Mouse (Mus musculus): ENCODE results near the gene Rpl41.
"Not testable (repeated sequence)": the region's sequence is repeated elsewhere in the genome, so short reads cannot be mapped to it uniquely, and the experiment has no call there.

The Rpl41 gene

DNA sequence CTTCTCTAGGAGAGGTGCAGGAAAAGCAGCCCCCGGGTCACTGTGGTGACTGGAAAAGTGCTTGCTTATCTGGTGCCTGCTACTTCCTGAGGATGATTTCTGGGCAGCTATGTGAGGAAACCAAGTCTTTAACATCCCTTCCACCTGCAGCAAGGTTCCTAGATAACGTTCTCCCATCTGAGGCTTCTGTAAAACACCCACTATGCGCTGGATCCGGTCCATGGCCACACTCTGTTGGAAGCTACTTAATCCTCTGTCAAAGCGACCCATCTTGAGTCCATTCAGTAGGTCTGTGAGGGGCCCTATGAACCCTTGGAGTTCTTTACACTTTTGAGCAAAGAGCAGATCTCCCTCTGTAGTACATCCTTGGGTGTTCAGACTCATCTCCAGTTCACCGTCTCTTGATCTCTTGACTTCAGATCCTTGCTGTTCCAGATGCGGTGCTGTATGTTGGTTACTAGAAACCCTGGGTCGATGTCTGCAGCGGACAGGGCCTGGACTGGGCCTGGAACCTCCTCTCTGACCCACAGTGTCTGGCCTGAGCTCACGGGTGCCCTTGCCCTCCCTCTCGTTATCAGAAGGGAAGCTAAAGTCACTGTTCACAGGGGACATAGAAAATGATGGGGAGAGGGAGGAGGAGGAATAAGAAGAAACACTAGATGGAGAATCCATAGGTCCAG is 1.2 kb upstream of the Rpl41 start:
- not testable (repeated sequence) for DNase-seq

DNA sequence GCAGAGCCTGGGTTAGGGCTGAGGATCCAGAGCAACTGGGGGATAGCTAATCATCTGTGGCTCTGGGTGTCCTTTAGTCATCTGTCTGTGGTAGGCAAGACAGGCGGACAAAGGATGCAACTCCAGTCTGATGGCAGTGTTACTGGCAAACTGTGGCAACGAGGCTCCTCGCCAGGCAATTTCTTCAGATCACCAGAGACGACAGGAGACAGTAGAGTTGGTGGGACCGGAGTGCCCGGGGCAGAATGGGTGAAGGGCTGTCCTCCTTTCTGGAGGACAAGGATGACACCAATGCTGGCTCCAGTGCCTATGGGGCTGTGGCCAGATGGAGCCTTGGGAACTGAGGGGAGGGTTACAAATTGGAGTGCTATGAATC is 565 bp upstream of the Rpl41 start:
- DNase-seq, result not testable (repeated sequence)

DNA sequence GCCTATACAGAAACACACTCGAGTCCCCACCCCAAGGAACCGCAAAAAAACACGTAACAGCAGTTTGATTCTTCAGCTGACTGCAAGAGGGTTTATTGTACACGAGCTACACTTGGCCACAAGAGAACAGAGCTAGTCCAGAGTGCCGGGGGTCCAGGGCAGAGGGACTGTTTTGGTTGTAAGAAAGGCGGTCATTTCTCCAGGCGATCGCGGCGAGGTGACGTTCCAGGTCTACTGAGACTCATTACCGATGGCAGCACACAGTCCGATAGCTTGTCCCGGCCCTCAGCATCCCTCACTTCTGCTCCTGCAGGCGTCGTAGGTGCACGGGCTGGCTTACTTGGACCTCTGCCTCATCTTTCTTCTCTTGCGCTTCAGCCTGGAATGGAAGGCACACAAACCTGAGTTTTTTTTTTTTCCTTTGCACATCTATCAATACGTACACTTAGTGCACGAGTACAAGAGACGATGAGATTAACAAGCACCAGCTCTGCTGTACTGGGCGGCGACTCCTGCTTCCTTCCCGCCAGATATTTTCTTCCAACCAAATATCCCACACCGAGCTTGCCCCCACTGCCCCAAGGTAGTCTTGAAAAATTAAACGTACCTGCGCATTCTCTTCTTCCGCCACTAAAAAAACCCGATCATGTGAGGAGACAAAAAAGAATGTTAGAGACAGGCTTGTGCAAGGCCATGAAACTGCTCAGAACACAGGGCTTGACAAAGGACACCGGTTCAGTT is 884 bp downstream of the Rpl41 start:
- not testable (repeated sequence) for DNase-seq

DNA sequence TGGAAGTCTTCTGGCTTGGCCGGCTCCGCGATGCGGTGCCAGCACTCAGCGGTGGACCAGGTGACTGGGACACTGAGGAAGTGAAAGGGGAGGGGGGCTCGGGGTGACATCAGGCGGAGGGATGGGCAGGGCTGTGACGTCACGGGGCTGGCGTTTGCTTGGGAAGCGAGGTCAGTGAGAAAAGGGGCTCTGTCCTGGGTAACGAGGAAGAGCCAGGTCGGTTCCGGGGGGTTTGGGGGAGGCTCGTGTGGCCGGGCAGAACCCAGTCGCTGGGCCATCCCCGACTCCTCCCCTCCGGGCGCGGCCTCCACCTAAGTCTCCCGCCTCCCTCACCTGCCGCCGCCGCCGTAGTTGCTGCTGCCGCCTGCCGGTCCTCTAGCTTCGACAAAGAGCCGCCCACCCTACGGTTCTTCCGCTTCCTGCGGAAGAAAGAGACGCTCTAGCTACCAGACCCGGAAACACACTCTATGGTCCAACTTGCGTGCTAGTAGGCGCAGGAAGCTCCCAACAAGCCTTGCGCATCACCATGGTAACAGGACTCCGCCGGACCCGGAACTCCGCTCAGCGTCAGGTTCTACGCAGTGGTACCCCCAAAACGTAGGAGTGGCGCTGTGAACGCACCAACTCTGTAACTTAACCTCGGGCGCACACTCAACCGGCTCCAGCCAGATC is 1.6 kb downstream of the Rpl41 start, which contains the start of gene Zc3h10:
Gene Zc3h10, minus strand, starts transcription at position 414 of the 672 bp plus-strand sequence.
- DNase-seq, result peak; percentile 98

DNA sequence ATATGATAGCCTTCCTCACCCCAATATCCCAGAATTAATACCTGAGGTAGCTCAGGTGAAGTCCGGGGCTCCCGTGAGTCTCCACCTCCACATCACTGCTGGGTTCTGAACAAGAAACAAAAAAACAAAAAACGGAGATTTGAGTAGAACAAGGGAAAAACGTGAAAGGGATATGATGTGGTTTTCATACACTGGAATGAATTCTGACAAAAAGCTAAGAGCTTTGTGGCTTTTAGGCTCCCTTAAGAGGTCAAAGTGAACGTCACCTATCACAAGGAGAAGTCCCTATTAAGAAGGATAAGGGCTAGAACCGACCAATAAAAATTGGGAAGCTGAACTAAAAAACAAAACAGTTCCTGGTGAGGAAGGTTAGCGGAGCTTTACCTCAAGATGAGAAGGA is 2.3 kb downstream of the Rpl41 start:
- no peak for DNase-seq

DNA sequence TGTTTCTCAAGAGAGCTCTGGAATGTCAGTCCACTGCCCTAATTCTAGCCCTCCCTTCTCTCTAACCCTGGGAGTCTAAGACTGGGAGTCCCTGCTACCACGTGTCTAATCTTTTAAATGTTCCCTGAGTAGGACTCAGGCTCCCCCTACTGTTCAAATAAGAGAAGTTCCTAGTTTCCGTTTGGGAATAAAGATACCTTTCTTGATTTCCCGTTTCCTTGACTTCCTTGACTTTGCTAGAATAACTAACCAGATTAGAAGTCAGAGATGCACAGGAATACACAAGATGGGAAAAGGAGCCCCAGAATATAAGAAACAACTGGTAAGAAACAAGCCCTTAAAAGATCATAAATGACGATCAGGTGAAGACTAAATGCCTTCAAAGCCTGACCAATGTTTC is 2.7 kb downstream of the Rpl41 start:
- DNase-seq, result no peak

DNA sequence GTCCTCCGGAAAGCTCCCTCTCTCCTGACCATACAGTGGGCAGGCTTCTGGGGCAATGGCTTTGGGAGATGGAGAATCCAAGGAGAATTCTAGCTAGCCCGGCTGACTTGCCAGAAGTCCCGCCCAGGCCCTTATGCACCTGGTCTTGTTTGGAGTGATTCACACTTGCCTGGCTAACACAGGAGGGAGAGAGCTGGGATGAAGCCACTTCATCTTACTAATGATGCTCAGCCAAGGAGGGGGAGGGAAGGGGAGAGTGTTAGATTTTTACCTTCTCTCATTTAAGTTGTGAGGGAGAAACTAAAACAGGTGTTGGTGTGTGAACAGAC is 3.6 kb downstream of the Rpl41 start:
- no peak for DNase-seq

DNA sequence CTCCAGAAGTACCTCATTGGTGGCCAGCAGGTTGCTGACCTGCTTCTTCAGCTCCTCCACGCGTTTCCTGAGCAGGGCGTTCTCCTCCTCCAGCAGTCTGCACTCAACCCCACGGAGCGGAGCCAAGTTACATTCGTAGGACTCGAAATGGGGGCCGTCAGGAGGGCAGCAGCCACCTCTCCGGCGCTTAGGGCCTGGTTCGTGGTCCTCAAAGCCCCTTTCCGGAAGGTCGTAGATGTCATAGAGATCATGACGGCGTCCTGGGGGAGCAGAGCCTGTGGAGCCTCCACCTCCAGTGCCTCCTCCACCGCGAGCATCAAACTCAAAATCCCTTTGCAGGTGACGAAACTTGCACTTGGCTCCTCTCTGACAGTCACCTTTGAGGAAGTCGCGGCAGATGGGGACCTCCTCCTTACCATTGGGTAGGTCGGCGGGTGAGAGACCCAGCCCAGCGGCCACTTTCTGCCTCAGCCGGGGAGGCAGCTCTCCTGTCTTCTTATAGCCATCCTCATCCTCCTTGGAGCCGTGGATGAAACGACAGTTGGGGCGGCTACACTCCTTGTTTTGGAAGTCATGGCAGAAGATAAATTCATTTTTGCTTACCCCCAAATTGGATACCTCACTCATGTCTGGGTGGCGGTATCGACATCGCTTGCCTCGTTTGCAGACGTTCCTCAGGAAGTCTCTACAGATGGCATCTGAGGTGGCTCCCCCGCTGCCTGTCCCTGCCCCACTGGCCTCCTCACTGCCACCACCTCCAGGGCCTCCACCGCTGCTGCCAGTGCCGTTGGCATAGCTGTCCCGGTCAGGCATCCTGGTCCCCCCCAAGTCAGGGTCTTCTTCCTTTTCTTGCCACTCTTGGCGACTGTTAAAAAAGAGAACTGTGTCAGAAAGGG is 4.2 kb downstream of the Rpl41 start:
- no peak for DNase-seq

DNA sequence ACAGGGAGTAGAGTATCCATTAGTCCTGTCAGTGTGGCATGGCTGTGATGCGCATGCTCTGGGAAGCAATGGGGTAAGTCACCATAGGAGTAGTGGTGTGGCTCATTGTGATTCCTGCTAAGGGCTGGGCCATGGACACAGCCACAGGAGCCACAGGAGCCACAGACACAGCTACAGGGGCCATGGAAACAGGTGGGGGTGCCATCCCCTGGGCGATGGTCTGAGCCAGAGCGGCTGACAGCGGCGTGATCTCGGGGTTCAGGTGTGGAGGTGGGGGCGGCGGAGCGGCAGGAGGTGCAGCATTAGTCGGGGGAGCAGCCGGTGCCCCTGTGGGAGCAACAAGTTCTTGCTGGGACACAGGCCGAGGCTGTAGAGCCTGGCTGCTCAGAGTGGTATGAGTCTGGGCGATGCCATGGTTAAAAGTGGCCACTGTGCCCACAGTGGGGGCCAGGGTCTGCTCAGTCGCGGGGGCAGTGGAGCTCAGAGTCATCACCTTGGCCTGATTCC is 4.9 kb downstream of the Rpl41 start:
- no peak for DNase-seq

DNA sequence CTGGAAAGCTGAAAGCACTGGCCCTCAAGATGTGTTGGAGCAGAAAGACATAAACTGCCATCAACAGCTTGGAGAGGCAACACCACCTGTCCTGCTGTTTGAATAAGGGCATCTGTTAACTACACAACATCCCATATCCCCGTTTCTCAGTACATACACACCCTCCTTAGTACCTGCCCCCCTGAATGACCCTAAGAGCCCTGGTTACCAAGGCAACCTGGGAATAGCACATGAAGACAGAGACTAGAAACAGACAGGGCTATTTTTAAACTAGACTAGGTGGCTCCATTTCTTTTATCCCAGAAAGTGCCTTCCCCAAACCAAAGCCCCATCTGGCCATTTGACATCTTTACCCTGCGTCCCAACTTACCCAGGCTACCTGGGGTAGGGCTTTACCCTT is 6.0 kb downstream of the Rpl41 start:
- DNase-seq, result no peak

DNA sequence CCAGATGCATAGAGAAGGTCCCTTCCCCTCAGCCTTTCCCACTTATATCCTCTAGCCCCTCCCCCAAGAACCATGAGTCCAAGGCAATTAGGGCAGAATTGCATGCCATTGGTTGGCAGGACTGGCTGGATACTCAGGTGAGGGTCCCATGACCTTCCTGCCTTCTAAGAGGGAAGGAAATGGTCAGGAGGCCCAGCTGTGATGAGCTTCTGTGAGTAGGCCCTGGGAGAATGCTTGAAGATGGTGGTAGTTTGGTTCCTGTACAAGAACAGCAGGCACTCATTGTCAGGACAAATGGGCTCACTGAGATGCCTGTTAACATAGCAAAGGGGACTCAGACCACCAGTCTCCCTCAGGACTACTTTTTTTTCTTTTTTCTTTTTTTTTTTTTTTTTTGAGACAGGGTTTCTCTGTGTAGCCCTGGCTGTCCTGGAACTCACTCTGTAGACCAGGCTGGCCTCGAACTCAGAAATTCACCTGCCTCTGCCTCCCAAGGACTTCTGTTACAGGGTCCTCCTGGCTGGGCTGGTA is 10.7 kb downstream of the Rpl41 start:
- DNase-seq, result no peak

DNA sequence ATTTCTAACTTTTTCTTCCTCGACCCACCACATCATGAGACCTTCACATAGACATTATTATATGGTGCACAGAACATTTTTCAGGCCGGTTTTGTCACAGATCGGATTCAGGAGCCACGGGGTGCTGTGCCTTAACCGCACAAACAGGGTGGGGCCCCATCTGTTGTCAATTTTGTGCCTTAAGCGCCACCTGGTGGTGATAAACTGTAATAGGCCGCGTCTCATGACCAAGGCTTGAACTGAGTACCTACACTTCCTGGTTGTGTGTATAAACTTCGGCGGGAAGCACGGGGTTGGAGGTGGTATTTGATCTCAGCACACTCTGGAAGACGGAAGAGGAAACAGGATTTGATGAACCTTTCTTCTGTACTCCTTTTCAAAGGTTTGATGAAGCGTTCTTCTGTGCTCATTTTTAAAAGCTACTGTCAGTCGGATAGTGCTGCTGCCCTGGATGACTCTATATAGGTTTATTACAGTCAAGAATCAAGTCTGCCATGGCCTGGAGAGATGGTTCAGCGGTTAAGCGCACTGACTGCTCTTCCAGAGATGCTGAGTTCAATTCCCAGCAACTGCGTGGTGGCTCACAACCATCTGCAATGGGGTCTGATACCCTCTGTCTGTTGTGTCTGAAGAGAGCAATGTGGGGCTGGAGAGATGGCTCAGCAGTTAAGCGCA is 12.7 kb downstream of the Rpl41 start:
- peak; percentile 90 for DNase-seq

DNA sequence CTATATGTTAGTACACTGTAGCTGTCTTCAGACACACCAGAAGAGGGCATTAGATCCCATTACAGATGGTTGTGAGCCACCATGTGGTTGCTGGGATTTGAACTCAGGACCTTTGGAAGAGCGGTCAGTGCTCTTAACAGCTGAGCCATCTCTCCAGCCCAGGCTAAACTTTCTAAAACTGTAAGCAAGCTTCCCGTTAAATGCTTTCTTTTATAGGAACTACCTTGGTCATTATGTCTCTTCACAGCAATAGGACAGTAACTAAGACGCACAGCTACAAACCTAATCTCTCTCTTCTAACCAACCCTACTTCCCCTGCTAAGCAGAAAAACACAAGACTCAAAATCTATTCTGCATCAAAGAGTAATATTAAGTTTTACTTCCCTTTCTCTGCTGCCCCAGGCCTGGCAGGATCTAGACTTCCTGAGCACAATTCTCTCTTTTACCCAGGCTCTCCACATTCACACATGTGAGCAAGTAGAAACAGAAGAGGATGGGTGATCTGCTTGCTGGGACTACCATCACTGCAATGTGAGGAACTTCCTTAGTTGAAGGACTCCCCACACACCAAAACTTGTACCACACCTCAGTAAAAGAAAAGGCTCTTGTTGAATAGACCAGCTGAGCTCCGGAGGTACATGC is 13.4 kb downstream of the Rpl41 start:
- DNase-seq, result no peak

DNA sequence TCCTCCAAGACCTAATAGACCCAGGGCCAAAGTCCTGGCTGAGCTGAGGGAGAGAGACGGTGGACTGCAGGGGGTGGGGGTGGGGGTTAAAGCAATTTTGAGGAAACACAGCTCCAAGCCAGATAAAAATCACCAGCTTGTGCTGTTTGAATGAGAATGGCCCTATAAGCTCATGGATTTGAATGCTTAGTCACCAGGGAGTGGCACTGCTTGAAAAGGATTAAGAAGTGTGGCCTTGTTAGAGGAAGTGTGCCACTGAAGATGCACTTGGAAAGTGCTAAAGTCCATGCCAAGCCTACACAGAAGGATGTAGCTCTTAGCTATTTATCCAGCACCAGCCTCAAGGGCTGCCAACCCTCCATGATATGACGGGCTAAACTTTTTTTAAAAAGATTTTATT is 13.9 kb downstream of the Rpl41 start:
- no peak for DNase-seq

DNA sequence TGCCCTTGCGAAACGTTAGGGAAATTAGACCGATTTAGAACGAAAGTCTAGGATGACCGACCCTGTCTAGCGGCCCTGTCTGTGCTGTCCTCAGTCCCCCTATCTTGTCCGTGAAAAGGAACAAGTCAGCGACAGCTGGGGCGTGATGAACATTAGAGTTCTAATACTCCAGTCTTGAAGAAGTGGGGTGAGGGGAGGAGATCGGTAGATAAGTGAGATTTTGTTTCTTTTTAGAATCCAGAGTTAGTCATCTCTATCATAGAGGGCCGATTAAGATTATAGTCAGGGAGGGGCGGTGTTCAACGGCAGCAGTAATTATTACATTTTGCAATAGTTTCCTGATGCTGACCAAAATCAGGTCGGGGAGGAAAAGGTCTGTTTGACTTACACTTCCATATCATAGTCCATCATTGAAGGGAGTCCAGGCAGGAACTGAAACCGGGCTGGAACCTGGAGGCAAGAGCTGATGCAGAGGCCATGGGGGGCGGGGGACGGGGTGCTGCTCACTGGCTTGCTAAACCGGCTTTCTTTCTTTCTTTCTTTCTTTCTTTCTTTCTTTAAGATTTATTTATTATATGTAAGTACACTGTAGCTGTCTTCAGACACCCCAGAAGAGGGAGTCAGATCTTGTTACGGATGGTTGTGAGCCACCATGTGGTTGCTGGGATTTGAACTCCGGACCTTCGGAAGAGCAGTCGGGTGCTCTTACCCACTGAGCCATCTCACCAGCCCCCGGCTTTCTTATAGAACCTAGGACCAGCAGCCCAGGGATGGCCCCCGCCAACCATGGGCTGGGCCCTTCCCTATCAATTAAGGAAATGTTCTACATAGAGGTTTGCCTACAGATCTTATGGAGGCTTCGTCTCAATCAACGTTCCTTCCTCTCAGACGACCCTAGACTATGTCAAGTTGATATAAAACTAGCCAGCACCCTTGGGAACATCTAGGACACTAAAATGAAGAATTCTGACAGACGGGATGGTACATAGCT is 22.4 kb downstream of the Rpl41 start:
- DNase-seq, result no peak

DNA sequence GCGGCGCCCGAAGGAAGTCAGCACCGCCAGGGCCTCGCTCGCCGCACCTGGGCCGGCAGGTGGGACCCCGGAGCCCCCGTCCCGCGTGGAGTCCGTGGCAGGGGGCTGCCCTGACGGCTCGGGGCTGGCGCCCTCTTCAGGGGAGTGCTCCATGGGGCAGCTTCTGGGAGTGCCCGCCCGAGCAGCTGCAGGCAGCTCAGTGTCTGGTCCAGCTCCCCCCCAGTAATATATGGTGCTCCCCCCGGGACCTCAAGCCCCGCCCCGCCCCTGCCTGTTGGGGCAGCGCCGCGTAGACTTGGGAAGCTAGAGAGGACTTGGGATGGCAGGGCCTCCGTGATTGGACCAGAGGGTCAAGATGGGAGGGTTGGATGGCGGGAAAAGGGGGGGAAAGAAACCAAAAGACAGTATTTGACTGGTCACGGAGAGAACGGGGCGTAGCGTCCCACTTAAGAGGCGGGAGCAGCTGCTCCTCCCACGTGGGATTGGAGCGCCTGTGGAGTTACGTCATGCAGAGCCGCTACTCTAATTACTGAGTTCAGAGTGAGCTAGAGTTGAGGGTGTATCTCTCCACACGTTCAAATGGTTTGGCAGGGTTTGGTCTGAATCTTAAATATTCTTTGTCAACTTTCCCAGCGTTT is 23.3 kb downstream of the Rpl41 start, which contains the start of gene Esyt1:
Gene Esyt1, minus strand, starts transcription at position 201 of the 638 bp plus-strand sequence.
- DNase-seq, result peak; percentile 97

DNA sequence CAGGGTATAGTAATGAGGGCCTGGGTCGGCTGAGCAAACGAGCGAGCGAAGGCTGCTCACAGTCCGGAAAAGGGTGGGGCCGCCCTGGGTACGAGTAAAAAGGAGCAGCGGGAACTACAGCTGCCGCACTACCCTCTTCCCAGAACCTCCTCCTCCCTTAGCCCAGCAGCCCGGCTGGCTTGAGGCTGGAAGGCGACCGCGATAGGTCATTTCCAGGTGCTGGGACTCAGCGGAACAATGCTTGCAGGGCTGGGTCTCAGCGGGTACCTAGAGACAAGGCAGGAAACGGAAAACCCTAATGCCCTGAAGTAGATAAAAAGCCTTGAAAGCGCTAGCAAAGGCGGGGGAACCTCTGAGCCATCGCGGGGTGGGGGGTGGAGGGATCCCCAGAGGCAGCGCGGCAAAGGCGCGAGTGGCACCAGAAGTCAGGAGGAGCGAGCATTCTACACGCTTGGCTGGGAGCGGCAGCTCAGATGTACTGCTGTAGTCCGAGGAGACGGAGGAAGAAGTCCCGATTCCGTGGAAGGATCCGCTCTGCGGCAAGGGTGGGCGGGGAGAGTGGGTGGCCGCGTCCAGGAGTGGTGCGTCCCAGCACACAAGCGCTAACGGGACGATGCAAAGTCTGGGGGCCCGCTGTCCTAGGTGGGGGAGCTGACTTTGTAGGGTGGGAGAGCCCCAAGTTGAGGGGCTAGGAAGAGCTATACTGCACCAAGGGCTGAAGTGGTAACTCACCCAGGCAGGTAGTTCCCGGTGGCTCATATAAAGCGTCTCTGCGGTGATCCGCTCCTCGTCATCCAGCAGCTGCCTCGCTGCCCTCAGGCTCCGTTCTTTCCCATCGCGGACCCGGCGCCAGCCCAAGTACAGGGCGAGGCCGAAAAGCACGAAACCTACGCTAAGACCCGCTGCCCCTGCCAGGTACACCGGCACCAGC is 24.1 kb downstream of the Rpl41 start:
- no peak for DNase-seq

DNA sequence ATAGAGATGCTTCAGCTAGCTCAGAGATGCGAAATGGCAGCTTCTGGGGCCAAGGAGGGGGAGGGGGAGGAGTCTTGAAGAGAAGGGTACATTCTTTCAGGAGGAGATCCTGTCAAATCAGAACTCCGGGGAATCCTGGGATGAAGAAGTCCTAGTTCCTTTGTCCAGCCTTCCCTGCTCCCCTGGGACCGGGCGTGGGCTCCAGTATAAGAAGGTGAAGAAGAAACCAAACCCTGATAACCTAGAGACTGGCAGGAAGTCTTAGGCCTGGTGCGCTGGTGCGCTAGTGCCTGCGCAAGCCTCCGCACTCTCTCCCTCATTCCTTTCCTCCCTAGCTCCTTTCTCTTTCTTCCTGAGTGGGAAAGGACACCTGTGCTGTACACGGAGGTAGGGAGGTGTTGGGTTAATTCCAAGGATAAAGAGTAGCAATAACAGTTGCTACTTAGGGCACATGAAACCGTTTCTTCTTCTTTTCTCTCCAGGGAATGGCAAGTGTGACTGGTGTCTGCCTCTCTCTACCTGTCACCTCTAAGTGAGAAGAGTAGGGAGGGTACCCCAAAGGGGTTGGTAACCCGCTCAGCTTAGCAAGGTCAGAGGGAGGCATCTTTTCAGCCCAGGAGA is 24.9 kb downstream of the Rpl41 start:
- no peak for DNase-seq

Measured in layer of hippocampus, adult 9-11 months (tissue).